Mouse (Mus musculus) hematopoietic multipotent progenitor cell, adult 10-12 weeks (in vitro differentiated cells): Measurements from ENCODE around the gene Rc3h2. TPM values are rescaled to one million over a fixed set of nuclear protein-coding genes. Genes with fewer than 3 reads are reported as not detected.

Source experiments
- polyA plus RNA-seq: library from polyadenylated mRNA; stranded (reverse); fragments of >175 nt; gene quantifications from 2 replicates; pipeline ENCODE4 v1.2.3, GENCODE M21; 2012; ENCODE audit warnings: low replicate concordance

Gene Rc3h2
- polyA plus RNA-seq, result 3.1 and 3.4 TPM in 2 replicates

GRCm38 (mm10) chr2:37422306-37423304, at the start of gene Rc3h2:
Gene Rc3h2, minus strand, starts transcription at chr2:37422903.

GRCm38 (mm10) chr2:37442611-37443591, 20.2 kb upstream of the Rc3h2 start, which contains the start of the genes Zbtb26, Zbtb6 and Rabgap1:
Gene Zbtb26, minus strand, starts transcription at chr2:37443135.
Gene Zbtb6, minus strand, starts transcription at chr2:37443171.
Gene Rabgap1, plus strand, starts transcription at chr2:37443279.

GRCm38 (mm10) chr2:37358633-37359540, 63.8 kb downstream of the Rc3h2 start, which contains the start of gene Pdcl:
Gene Pdcl, minus strand, starts transcription at chr2:37359332.

GRCm38 (mm10) chr2:37326215-37326614, 96.5 kb downstream of the Rc3h2 start, which contains the start of gene Olfr368:
Gene Olfr368, plus strand, starts transcription at chr2:37326515.

Other genes with a start within 250 kb of the Rc3h2 start
- gene Olfr365, start 234.7 kb downstream of the Rc3h2 start, polyA plus RNA-seq, result not detected in 2 replicates
- gene Olfr366, start 211.3 kb downstream of the Rc3h2 start, polyA plus RNA-seq, result not detected in 2 replicates
- gene Olfr368, start 96.4 kb downstream of the Rc3h2 start, polyA plus RNA-seq, result not detected in 2 replicates
- 4.0 and 17.5 TPM in 2 replicates for gene Pdcl, start 63.6 kb downstream of the Rc3h2 start, polyA plus RNA-seq
- gene Zbtb26, start 20.2 kb upstream of the Rc3h2 start, polyA plus RNA-seq, result 0.54 and 0.83 TPM in 2 replicates
- gene Zbtb6, start 20.3 kb upstream of the Rc3h2 start, polyA plus RNA-seq, result 1.9 and 2.2 TPM in 2 replicates
- 2.3 and 3.9 TPM in 2 replicates for gene Rabgap1, start 20.4 kb upstream of the Rc3h2 start, polyA plus RNA-seq
- not detected in 2 replicates for gene Gpr21, start 93.4 kb upstream of the Rc3h2 start, polyA plus RNA-seq